Mouse (Mus musculus): ENCODE results near the gene Olfr338. TPM values are rescaled to one million over a fixed set of nuclear protein-coding genes. Genes with fewer than 3 reads are reported as not detected.
"Not testable (repeated sequence)": the region's sequence is repeated elsewhere in the genome, so short reads cannot be mapped to it uniquely, and the experiment has no call there.

The Olfr338 gene
- total RNA-seq (2021), result not detected
- long read RNA-seq, experiment 1, result 0 reads
- long read RNA-seq, experiment 2, result 0 reads

- DNase-seq, result no peak
- intact Hi-C loops (cut with DNase I), result no loop called here
Measured at GRCm38 (mm10) chr2:36373219-36373618, at the start of gene Olfr338. Gene Olfr338, plus strand, starts transcription at chr2:36373519.

- DNase-seq; intact Hi-C loops (cut with DNase I): not testable (repeated sequence)
Measured at GRCm38 (mm10) chr2:36415174-36415573, 41.9 kb downstream of the Olfr338 start.

GRCm38 (mm10) chr2:36415591-36415990 is 42.3 kb downstream of the Olfr338 start:
- DNase-seq; intact Hi-C loops (cut with DNase I): not testable (repeated sequence)

- intact Hi-C loops (cut with DNase I), result no loop called here
Measured at GRCm38 (mm10) chr2:36418647-36419046, 45.3 kb downstream of the Olfr338 start, which contains the start of gene Olfr339. Gene Olfr339, plus strand, starts transcription at chr2:36418947.

More at GRCm38 (mm10) chr2:36418647-36419046, 45.3 kb downstream of the Olfr338 start, which contains the start of gene Olfr339:
- DNase-seq, result no peak

Other genes starting within 250 kb of the Olfr338 start
- gene Mrrf, start 237.1 kb upstream of the Olfr338 start, total RNA-seq (2021), result 10 to 100 TPM; 36.2 to 45.2 TPM
- gene Rbm18, start 236.7 kb upstream of the Olfr338 start, total RNA-seq (2021), result 10 to 100 TPM; 33.6 to 37.8 TPM
- 10 to 100 TPM; 19.0 to 21.4 TPM for gene Ptgs1, start 143.1 kb upstream of the Olfr338 start, total RNA-seq (2021)
- gene Olfr339, start 45.4 kb downstream of the Olfr338 start, total RNA-seq (2021), result not detected
- gene Olfr340, start 79.1 kb downstream of the Olfr338 start, total RNA-seq (2021), result not detected
- gene Olfr341, start 108.9 kb downstream of the Olfr338 start, total RNA-seq (2021), result not detected
- not detected for gene Olfr342, start 151.5 kb downstream of the Olfr338 start, total RNA-seq (2021)
- gene Olfr344, start 193.1 kb downstream of the Olfr338 start, total RNA-seq (2021), result under 1 TPM in 1 of 2 experiments, not detected in 1; 0.02 TPM

Data from heart, postnatal 14 days (tissue).